Mouse (Mus musculus) kidney, postnatal 36 days (tissue): ENCODE measurements around the gene Foxo6.
A peak's percentile ranks its signal among the peaks of the same experiment; 100 is the strongest.

Experiments used
- DNase-seq, 2 experiments: peaks; one replicate each; pipeline ENCODE4 v3.0.0; 2021 to 2022; ENCODE audit warnings: mixed read lengths in 2 of 2

Gene Foxo6

DNA sequence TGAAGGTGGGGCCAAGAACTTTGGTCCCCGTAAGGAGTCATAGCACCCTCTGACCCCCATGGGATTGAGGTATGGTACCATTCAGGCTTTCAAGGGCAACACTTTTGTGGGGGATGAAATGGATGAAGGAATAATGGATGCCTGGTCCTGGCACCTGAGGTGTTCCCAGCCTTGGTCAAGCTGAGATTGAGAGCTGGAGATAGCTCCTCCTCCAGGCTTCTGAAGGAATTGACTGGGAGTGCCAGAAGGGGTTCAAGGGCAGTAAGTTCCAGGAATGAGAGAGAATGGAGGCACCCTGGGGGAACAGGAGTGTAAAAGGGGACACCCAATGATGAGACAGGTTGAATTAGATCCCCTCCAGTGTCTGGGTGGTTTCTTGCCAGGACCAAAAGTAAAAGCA is 3.0 kb downstream of the Foxo6 start:
- no peak for DNase-seq

- peak; percentile 74 to 77 for DNase-seq
Measured at GRCm38 (mm10) chr4:120283141-120283540, 4.0 kb downstream of the Foxo6 start.

- peak; percentile 21 to 43 for DNase-seq
Measured at GRCm38 (mm10) chr4:120282568-120283091, 4.5 kb downstream of the Foxo6 start.

GRCm38 (mm10) chr4:120281011-120281410 is 6.1 kb downstream of the Foxo6 start:
- DNase-seq, result no peak

DNA sequence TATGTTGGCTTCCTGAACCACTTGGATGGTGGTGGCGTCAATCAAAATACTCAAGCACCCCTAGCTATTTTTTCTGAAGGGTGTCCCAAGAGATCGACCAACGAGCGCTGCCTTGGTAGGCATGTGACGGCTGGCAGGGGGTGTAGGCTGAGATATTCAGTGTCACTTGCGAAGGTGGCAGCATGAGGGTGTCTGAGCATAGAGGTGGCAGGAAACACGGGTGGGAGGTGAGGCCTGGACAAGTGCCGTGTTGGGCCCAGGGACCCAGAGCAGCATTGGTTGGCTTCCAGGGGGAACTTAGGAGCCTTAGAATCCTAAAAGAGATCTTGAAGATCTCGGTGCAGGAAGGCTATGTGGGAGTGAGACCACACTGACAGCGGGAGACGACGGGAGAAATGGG is 6.7 kb downstream of the Foxo6 start:
- no peak for DNase-seq

GRCm38 (mm10) chr4:120277255-120277928 is 9.8 kb downstream of the Foxo6 start:
- peak; percentile 59 to 60 for DNase-seq

DNA sequence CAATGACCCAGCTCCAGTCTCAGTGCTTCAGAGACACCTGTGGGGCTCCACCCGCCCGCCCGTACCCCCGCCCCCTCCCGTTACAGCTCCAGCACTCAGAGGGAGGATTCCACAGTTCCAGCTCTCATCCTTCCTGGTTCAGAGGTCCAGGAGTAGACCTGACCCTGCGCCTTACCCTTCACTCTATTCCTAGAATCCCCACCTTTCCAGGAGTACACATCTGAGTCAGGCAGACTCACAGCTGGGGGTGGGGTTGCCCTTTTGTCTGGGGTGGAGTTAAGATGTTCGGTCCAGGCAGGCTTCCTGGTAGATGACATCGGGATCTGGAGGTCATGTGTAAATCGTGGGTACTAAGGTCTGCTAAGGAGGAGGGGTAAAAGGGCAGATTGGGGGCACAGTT is 11.7 kb downstream of the Foxo6 start:
- no peak for DNase-seq

GRCm38 (mm10) chr4:120273594-120273993 is 13.6 kb downstream of the Foxo6 start:
- no peak for DNase-seq

DNA sequence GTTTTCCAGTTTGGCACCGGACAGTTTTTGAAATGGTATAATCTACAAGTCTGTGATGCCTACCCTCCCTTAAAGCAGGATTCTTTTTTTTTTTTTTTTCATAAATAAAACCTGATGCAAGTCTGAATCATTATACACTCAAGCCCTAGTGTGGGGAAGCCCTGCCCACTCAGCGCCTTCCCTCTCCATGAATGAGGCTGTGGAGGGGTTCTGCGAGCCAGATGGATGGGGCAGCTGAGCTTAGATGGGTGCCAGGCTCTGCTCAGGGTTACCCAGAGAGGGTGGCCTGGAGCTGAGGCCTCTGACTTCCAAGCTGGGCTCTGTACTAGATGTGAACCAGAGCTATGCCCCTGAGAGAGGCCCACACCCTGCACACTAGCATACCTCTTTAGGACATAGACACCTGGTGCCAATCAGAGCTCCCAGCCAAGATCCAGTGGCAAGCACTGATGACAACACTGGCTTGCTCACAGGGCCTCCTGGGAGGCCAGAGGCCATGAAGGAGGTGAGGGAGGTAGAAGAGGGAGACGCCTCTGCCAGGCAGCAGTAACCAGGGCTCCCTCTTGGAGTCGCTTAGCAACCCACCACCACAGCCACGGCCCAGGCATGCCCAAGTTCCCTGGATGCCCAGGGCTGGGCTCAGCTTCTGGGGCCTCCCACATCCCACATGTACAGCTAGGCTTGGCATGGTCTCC is 15.1 kb downstream of the Foxo6 start:
- DNase-seq, result no peak

- no peak for DNase-seq
Measured at GRCm38 (mm10) chr4:120271208-120271607, 15.9 kb downstream of the Foxo6 start.

GRCm38 (mm10) chr4:120270937-120271199 is 16.3 kb downstream of the Foxo6 start:
- DNase-seq, result no peak

DNA sequence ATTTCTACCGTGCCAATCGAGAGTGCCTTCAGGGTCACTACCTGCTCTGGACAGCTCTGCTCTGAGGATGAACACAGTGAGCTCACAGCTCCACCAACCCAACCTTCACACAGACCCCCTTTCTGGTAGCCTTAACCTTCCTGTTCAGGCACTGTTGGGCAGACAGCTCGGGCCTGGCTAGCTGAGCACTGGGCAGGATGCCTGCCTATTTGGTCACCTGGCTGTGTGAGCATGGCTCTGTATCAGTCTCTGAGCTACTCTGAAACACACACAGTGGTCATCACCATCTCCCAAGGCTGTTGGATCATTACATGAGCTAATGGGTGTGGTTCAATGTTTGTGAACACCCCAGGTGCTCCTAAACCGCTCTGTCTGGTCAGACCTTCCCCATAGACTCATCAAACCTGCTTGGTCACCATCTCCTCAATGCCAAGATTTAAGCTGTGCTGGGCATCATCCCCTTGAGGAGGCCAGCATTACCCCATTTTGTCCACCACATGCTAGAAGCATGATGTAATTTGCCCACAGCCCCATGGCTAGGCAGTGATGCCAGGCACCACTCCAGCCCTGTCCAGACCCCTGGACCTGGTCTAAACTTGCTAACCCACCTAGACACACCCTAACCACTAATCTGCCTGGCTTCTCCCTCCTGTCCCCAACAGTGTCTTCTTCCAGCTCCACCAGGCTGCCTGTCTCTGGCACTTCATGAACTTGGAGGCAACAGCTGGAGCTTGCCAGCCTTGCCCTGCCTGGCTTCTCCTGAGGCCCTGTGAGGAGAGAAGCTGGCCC is 16.8 kb downstream of the Foxo6 start:
- DNase-seq, result no peak

- DNase-seq, result peak; percentile 16 to 39
Measured at GRCm38 (mm10) chr4:120269426-120269825, 17.7 kb downstream of the Foxo6 start.

GRCm38 (mm10) chr4:120268214-120269061 is 18.7 kb downstream of the Foxo6 start:
- DNase-seq, result no peak

DNA sequence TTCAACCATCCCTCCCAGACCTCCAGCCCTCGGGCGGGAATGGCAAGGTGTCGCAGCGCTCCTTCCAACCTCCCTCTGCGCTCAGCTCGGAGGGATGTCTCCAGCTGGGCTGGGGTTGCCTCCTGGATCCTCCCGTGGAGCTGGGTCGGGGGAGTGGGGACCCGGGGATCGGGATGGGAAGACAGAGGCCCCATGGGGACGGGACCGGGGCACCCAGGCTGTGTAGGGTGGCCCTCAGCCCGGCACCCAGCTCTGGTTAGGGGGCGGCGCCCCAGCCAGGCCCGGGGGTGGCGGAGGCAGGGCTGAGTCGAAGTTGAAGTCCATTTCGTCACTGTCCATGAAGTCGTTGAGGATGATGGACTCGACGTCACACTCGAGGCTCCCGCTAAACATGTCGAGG is 19.5 kb downstream of the Foxo6 start:
- no peak for DNase-seq

DNA sequence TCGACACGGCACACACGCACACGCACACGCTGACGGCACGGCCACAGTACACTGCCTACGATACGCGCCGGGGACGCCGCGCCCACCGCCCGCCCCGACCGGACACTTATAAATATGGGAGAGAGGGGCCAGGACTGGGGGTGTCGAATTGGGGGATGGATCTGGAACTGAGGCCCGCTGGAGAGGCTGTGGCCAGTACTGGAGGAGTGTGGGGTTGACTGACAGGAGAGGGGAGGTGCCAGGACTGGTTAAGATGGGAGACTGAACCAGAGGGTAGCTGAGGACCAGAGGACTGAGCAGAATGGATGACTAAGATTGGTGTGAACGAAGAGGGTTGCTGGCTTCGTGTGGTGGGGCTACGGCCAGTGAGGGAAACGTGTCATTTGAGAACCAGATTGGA is 20.0 kb downstream of the Foxo6 start:
- DNase-seq, result no peak

DNA sequence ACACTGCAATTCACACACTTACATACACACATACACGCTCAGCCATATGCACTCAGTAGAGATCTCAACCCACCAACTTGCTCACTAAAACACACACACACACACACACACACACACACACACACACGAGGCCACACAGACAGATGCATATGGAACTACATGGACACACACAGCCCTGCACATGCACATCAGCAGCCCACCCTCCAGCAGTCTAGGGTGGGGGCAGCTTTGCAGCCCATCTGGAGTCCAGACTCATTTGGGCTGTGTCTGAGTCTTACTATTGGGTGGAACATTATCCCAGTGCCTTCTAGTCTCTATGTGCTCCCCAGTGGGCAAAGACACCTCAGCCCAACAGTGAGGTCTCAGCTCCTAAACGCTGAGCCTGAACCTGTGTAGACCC is 23.0 kb downstream of the Foxo6 start:
- no peak for DNase-seq

DNA sequence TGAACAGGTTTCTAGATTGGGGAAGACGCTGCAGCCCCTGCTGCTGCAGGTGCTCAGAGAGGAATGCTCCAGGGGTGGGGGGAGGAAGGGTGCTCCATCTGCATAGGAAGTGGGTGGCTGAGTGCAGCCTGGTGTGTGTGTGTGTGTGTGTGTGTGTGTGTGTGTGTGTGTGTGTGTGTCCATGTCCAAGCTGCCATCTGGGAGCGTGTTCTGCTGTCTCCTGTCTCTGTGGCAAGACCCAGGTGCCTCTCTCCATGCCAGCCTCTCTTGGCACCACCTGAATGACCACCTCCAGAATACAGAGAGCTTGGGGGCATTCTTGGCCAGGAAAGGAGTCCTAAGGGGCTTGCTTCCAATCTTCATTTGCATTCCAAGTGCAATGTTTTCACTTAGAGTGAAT is 24.4 kb downstream of the Foxo6 start:
- DNase-seq, result no peak

DNA sequence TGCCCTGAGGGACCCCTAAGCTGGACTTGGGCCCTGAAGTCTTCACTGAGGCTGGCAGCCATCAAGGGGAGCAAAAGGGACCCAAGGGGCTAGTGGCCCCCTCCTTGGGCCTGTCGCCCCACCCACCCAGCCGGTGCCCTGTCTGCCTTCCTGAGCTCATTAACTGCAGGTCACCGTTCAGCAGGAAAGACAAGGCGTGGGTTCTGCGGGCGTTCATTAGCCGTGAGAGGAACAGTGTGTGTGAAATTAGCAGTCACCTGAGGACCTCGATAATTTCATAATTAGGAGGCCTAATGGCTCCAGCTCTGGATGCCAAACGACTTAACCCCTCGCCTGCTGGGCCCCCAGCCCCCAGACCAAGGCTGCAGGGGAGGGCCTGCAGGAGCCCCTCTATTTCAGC is 24.9 kb downstream of the Foxo6 start:
- no peak for DNase-seq

DNA sequence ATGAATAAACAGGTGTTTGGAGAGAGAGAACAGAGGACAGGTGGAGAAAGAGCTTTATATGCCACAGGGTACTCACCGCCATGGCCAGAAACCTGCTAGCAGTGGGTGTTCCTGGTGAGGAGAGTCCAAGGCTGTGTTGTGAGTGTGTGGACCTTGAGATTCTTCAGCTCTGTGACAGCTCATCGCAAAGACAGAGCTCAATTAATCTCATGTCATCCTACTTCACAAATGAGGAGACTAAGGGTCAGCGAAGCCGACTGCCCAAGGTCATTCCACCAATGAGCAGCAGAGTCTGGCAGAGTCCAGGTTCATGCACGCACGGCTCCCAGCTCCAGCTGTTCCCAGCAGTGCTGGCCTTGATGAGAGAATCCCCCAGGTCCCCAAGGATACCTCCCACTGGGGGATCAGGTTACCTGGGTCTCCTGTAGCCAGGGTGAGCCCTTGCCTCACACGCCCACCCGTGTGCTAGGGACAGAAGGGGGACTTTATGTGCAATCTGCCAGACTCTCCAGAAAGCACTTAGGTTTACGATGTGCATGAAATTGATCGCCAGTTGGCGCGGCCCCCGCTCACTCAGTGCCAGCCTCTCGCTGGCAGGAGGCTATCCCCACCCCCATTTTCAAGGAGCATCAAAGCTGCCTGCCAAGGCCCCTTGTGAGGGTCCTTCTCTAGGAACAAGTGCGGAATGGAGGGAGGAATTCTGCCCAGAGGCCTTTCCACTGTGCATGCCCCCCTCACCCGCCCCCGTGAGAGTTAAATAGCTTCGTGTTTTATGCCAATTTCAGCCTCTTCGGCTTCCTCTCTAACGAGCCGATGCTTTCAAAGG is 27.6 kb downstream of the Foxo6 start:
- no peak for DNase-seq

DNA sequence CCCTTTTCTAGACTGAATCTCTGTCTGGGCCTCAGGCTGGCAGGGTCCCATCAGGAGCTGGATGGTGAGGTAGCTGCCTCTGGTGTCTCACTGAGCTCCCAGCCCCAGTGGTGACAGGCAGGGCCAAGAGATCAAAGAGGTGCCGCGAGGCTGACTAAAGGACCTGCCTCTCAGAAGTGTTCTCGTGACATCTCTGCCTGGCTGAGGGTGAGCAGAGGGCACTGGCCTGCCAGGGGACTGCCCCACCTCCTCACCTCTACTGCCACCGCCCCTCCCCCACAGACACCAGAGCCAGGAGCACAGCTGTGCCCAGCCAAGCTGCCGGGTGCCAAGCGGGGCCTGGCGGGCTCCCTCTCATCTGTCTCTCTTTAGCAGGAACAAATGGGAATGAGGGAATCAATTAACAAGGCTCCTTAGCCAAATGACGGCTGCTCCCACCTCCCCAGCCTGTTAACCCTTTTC is 38.3 kb downstream of the Foxo6 start:
- DNase-seq, result peak; percentile 56 to 75

DNA sequence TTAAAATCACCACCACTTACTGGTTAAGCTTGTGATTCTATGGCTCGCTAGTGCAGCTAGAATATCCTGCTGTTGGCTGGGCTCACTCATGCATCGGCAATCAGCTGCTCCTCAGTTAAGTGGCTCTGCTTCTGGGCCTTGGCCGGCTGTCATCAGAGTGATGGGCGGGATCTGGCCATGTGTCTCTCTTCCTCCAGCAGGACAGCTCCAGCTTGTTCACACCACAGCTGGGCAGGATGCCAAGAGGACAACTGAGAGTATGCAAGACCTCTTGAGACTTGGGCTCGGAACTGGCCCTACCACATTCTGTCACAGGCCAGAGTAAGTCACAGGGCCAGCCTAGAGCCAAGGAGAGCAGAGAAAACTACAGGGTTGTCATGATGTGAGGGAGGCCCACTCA is 39.7 kb downstream of the Foxo6 start:
- DNase-seq, result peak; percentile 37 to 58
